Mouse (Mus musculus): ENCODE results near the gene Ccdc167. TPM values are rescaled to one million over a fixed set of nuclear protein-coding genes. Genes with fewer than 3 reads are reported as not detected.

Ccdc167 gene
- total RNA-seq, 2 experiments from 2014 or later: 12.7 to 17.2 TPM

Other genes starting within 250 kb of the Ccdc167 start
- 100 to 1,000 TPM in 1 of 2 experiments, 10 to 100 TPM in 1; 73.4 to 104 TPM for gene Pim1, start 226.3 kb downstream of the Ccdc167 start, total RNA-seq (2021)
- not detected for gene Gm17657, start 167.4 kb downstream of the Ccdc167 start, total RNA-seq (2021)
- gene Tbc1d22b, start 167.3 kb downstream of the Ccdc167 start, total RNA-seq (2021): 10 to 100 TPM; 19.7 to 20.3 TPM
- not detected for gene Tmem217, start 164.7 kb downstream of the Ccdc167 start, total RNA-seq (2021)
- gene Rnf8, start 102.3 kb downstream of the Ccdc167 start, total RNA-seq (2021): 10 to 100 TPM; 43.1 to 50.7 TPM
- 1 to 10 TPM; 2.3 to 4.6 TPM for gene Gm28043, start 102.2 kb downstream of the Ccdc167 start, total RNA-seq (2021)
- gene Cmtr1, start 56.4 kb downstream of the Ccdc167 start, total RNA-seq (2021): 10 to 100 TPM; 52.4 to 99.0 TPM